16 mouse cellular contexts compared by ENCODE assay signal in the genomic region with DNA sequence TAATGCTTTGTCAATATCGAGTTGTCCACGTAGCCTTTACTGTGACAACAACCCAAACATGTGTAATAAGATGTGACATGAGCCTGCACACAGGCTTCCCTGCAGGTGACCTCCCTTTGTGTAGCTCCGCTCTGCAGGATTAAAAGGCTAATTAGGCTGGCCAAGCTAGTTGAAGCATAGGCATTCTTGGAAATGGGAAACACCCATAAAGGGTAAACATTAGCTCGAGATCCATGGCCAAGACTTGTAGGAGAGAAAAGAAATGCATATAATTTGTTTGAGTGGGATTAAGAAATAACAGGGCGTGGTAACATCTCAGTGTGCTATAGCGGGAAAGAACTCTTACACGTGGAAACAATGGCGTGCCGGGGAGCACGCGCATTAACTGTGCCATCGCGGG. TPM values are rescaled to one million over a fixed set of nuclear protein-coding genes. Genes with fewer than 3 reads are reported as not detected.
DNase-seq lines count a peak whose midpoint lies in the region; ATAC-seq and TF ChIP-seq lines count a peak whose summit lies in the region.
"Had no signal": no experiment of that assay in that cellular context is flagged by ENCODE, and none has a peak within 500 bp of the region (broad histone marks: within the 10 kb centered on the region; RNA-seq: fewer than 3 reads in every experiment).

No protein-coding gene starts in this region.

- WGBS in embryonic facial prominence, embryonic 11.5 days, result 74% methylated on average over 13 of the region's 13 CpGs
- 72% methylated on average over 13 of the region's 13 CpGs for WGBS in embryonic facial prominence, embryonic 10.5 days
- 80% methylated on average over 13 of the region's 13 CpGs for WGBS in intestine, embryonic 15.5 days
- 19% methylated on average over 13 of the region's 13 CpGs for WGBS in midbrain, embryonic 13.5 days
- 91% methylated on average over 13 of the region's 13 CpGs for WGBS in limb, embryonic 10.5 days

- H3K27ac ChIP-seq in embryonic facial prominence, embryonic 11.5 days (replicated peaks; ENCODE audit: low read depth, low read length), result no peak overlapping the region
- no peak overlapping the region for H3K27ac ChIP-seq in embryonic facial prominence, embryonic 10.5 days (replicated peaks)
- H3K27ac ChIP-seq in intestine, embryonic 15.5 days, result no peak overlapping the region
- H3K27ac ChIP-seq in midbrain, embryonic 13.5 days, result no peak overlapping the region
- no peak overlapping the region for H3K27ac ChIP-seq in limb, embryonic 10.5 days
- H3K27ac ChIP-seq: limb, embryonic 13.5 days; neural tube, embryonic 12.5 days had no signal

- no peak for TF ChIP-seq CTCF in brain, embryonic 14.5 days (IDR thresholded peaks at IDR 0.05; ENCODE audit: borderline replicate concordance, extremely low read depth, insufficient read depth, insufficient read length)

- DNase-seq in embryonic facial prominence, embryonic 11.5 days (ENCODE audit: low spot score), result peak; percentile 30
- no peak for DNase-seq in embryonic facial prominence, embryonic 10.5 days (ENCODE audit: low spot score)
- DNase-seq in brain, embryonic 14.5 days (ENCODE audit: low read depth), result peak; percentile 69
- DNase-seq in limb, embryonic 10.5 days (ENCODE audit: low spot score), result no peak
- DNase-seq in cerebellum, adult 11 months, result no peak
- no peak for DNase-seq in cerebellum, adult 11-12 months
- DNase-seq: adrenal gland, postnatal 25 days; gastrocnemius, postnatal 36 days; liver, postnatal 0 days; right cerebral cortex, adult 18-20 months; thymus, postnatal 36 days had no signal

- no peaks in the 10 kb centered on the region for H3K9me3 ChIP-seq in embryonic facial prominence, embryonic 11.5 days (replicated peaks; ENCODE audit: control insufficient read depth, low read length)
- H3K9me3 ChIP-seq in embryonic facial prominence, embryonic 10.5 days, result no peaks in the 10 kb centered on the region
- no peaks in the 10 kb centered on the region for H3K9me3 ChIP-seq in intestine, embryonic 15.5 days
- no peaks in the 10 kb centered on the region for H3K9me3 ChIP-seq in midbrain, embryonic 13.5 days
- H3K9me3 ChIP-seq in limb, embryonic 10.5 days (replicated peaks), result no peaks in the 10 kb centered on the region
- H3K9me3 ChIP-seq: heart, embryonic 13.5 days; limb, embryonic 13.5 days; neural tube, embryonic 12.5 days had no signal

- H3K4me1 ChIP-seq in embryonic facial prominence, embryonic 11.5 days (ENCODE audit: control insufficient read depth, insufficient read depth, low read length), result no peaks in the 10 kb centered on the region
- peaks cover 54% of the 10 kb centered on the region for H3K4me1 ChIP-seq in embryonic facial prominence, embryonic 10.5 days
- H3K4me1 ChIP-seq in intestine, embryonic 15.5 days (replicated peaks), result peaks cover 28% of the 10 kb centered on the region
- H3K4me1 ChIP-seq in midbrain, embryonic 13.5 days (replicated peaks), result peaks cover 47% of the 10 kb centered on the region
- H3K4me1 ChIP-seq in limb, embryonic 10.5 days, result peaks cover 39% of the 10 kb centered on the region

- ATAC-seq in embryonic facial prominence, embryonic 11.5 days (replicated peaks; ENCODE audit: insufficient number of reproducible peaks, low FRiP score, low TSS enrichment, low read depth), result no peak
- peak; percentile 63 for ATAC-seq in intestine, embryonic 15.5 days
- ATAC-seq in midbrain, embryonic 13.5 days, result no peak
- ATAC-seq: liver, postnatal 0 days had no signal

- H3K4me3 ChIP-seq in embryonic facial prominence, embryonic 11.5 days (ENCODE audit: low read depth, low read length), result no peak overlapping the region
- no peak overlapping the region for H3K4me3 ChIP-seq in embryonic facial prominence, embryonic 10.5 days
- no peak overlapping the region for H3K4me3 ChIP-seq in intestine, embryonic 15.5 days (replicated peaks)
- H3K4me3 ChIP-seq in midbrain, embryonic 13.5 days (replicated peaks), result no peak overlapping the region
- H3K4me3 ChIP-seq in limb, embryonic 10.5 days, result no peak overlapping the region
- H3K4me3 ChIP-seq: heart, embryonic 13.5 days; limb, embryonic 13.5 days; neural tube, embryonic 12.5 days had no signal

- no peak for TF ChIP-seq POLR2A in brain, embryonic 14.5 days (IDR thresholded peaks at IDR 0.05; ENCODE audit: borderline replicate concordance, extremely low read depth, insufficient read depth, insufficient read length, poor library complexity, severe bottlenecking)

- no peak overlapping the region for H3K9ac ChIP-seq in embryonic facial prominence, embryonic 11.5 days (replicated peaks; ENCODE audit: low read length)
- no peak overlapping the region for H3K9ac ChIP-seq in intestine, embryonic 15.5 days
- H3K9ac ChIP-seq in midbrain, embryonic 13.5 days (replicated peaks), result no peak overlapping the region
- H3K9ac ChIP-seq: heart, embryonic 13.5 days; limb, embryonic 13.5 days; liver, postnatal 0 days; neural tube, embryonic 12.5 days had no signal

- no peaks in the 10 kb centered on the region for H3K36me3 ChIP-seq in embryonic facial prominence, embryonic 11.5 days (replicated peaks; ENCODE audit: control insufficient read depth, insufficient read depth, low read depth, low read length)
- H3K36me3 ChIP-seq in embryonic facial prominence, embryonic 10.5 days (replicated peaks), result no peaks in the 10 kb centered on the region
- H3K36me3 ChIP-seq in intestine, embryonic 15.5 days, result no peaks in the 10 kb centered on the region
- no peaks in the 10 kb centered on the region for H3K36me3 ChIP-seq in midbrain, embryonic 13.5 days
- H3K36me3 ChIP-seq in limb, embryonic 10.5 days, result no peaks in the 10 kb centered on the region
- H3K36me3 ChIP-seq: heart, embryonic 13.5 days; limb, embryonic 13.5 days; neural tube, embryonic 12.5 days had no signal

- H3K4me2 ChIP-seq in embryonic facial prominence, embryonic 11.5 days (ENCODE audit: low read depth, low read length), result no peak overlapping the region
- H3K4me2 ChIP-seq in intestine, embryonic 15.5 days (replicated peaks), result no peak overlapping the region
- H3K4me2 ChIP-seq in midbrain, embryonic 13.5 days (replicated peaks), result peak overlapping the region; percentile 21
- H3K4me2 ChIP-seq: heart, embryonic 13.5 days; limb, embryonic 13.5 days; neural tube, embryonic 12.5 days had no signal

- no peaks in the 10 kb centered on the region for H3K27me3 ChIP-seq in embryonic facial prominence, embryonic 11.5 days (ENCODE audit: control insufficient read depth, insufficient read depth, low read length)
- peaks cover 21% of the 10 kb centered on the region for H3K27me3 ChIP-seq in embryonic facial prominence, embryonic 10.5 days (replicated peaks; ENCODE audit: low read depth, poor library complexity, severe bottlenecking)
- H3K27me3 ChIP-seq in intestine, embryonic 15.5 days (replicated peaks), result no peaks in the 10 kb centered on the region
- peaks cover 54% of the 10 kb centered on the region for H3K27me3 ChIP-seq in midbrain, embryonic 13.5 days
- no peaks in the 10 kb centered on the region for H3K27me3 ChIP-seq in limb, embryonic 10.5 days (ENCODE audit: low read depth, poor library complexity, severe bottlenecking)
- H3K27me3 ChIP-seq: heart, embryonic 13.5 days; limb, embryonic 13.5 days; neural tube, embryonic 12.5 days had no signal

RNA-seq across cellular contexts. Expression of a gene that starts 39.2 kb away (rescaled TPM):
- polyA plus RNA-seq in embryonic facial prominence, embryonic 11.5 days (2014; fragmentation: Nextera tagmentation; extraction: Ambion mirVana), result 0.14 TPM in 1 of 2 replicates, not detected in the other
- polyA plus RNA-seq in embryonic facial prominence, embryonic 10.5 days (2016; fragmentation: Nextera tagmentation; extraction: Ambion mirVana), result 0.10 and 0.29 TPM in 2 replicates
- not detected in 2 replicates for polyA plus RNA-seq in brain, embryonic 14.5 days (2012; rRNA removed)
- 0.16 and 0.21 TPM in 2 replicates for polyA plus RNA-seq in intestine, embryonic 15.5 days (2015; fragmentation: Nextera tagmentation; extraction: Ambion mirVana)
- polyA plus RNA-seq in midbrain, embryonic 13.5 days (2015; fragmentation: Nextera tagmentation; extraction: Ambion mirVana), result 0.19 and 0.38 TPM in 2 replicates
- polyA plus RNA-seq in limb, embryonic 10.5 days (2016; fragmentation: Nextera tagmentation; extraction: Ambion mirVana), result 0.16 TPM in 2 replicates

Comparison
In these comparisons a context has a peak if more than half of its experiments do, and no peak if none do; other contexts are left out.
1. DNase-seq: peak in embryonic facial prominence, embryonic 11.5 days (single experiment) and brain, embryonic 14.5 days (single experiment); none in embryonic facial prominence, embryonic 10.5 days (single experiment), limb, embryonic 10.5 days (single experiment), cerebellum, adult 11 months (single experiment) and cerebellum, adult 11-12 months (single experiment).